Mouse (Mus musculus): ENCODE data around the gene Dhps. TPM values are rescaled to one million over a fixed set of nuclear protein-coding genes. Genes with fewer than 3 reads are reported as not detected.
A peak's percentile ranks its signal among the peaks of the same experiment; 100 is the strongest.
"Not testable (repeated sequence)": the region's sequence is repeated elsewhere in the genome, so short reads cannot be mapped to it uniquely, and the experiment has no call there.

Dhps gene
- total RNA-seq, 2 experiments from 2014 or later: 63.4 to 70.6 TPM

DNA sequence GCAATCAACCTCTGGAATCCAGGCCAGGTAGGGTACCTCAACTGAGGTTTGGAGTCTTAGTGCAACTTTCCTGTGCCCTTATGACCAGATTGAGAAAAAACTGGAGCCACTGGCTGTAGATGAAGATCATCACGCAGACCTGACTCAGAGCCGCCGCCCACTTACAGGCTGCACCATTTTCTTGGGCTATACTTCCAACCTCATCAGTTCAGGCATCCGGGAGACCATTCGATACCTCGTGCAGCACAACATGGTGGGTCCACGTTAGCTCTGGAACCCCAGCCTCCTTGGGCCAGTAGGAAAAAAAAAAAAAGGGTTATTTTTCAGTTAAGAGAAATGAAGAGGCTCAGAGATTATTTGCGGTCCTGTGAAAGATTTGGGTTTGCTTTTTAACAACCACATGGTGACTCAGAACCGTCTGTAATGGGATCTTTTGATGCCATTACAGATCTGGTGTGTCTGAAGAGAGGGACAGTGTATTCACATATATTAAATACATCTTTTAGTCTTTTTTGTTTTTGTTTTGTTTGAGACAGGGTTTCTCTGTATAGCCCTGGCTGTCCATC, 890 bp downstream of the Dhps start:
- DNase-seq (ENCODE audit: low spot score in 2 of 2): no peak
- H3K27ac ChIP-seq: peak overlapping the region; percentile 93
- peak overlapping the region; percentile 92 for H3K4me3 ChIP-seq
- TF ChIP-seq CTCF (conservative IDR thresholded peaks at IDR 0.05): no peak

DNA sequence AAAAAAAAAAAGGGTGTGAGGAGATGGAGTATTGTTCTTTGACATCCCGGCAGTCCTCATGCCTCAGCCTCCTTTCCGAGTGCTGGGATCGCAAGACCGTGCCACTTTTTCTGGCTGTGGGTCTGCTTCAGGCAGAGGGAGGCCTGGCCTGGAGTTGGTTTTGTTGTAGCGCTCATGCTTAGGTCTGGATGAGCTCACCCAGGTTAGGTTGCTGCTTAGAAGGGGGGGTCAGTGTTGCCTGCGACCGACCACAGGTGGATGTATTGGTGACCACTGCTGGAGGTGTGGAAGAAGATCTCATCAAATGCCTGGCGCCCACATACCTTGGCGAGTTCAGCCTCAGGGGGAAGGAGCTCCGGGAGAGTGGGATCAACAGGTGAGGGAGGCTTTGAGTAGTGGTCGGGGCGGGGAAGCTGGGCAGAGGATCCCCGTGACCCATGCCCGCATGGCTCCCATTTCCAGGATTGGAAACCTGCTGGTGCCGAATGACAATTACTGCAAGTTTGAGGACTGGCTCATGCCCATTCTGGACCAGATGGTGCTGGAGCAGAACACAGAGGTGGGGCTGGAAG, 1.6 kb downstream of the Dhps start:
- Histone ChIP-seq H3K4me3 (no peak overlapping the region), H3K27ac (0 out of 2 replicates have a peak overlapping the region, but pooled peaks have one; percentile 1)
- no peak for DNase-seq (ENCODE audit: low spot score in 2 of 2)
- no peak for TF ChIP-seq CTCF (conservative IDR thresholded peaks at IDR 0.05)

DNA sequence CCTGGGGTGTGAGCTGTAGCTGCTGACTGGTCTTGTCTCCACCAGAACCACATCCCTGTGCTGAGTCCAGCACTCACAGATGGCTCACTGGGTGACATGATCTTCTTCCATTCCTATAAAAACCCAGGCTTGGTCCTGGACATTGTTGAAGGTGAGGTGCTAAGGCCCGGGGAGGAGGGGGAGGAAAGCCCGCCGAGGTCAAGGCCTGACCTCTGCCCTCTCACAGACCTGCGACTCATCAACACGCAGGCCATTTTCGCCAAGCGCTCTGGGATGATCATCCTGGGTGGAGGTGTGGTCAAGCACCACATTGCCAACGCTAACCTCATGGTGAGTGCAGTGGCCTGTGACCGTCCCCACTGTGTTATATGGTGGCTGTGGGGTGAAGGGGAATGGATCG, 2.6 kb downstream of the Dhps start:
- DNase-seq (ENCODE audit: low spot score in 2 of 2): no peak
- Histone ChIP-seq H3K27ac (no peak overlapping the region), H3K4me3 (no peak overlapping the region)
- no peak for TF ChIP-seq CTCF (conservative IDR thresholded peaks at IDR 0.05)

DNA sequence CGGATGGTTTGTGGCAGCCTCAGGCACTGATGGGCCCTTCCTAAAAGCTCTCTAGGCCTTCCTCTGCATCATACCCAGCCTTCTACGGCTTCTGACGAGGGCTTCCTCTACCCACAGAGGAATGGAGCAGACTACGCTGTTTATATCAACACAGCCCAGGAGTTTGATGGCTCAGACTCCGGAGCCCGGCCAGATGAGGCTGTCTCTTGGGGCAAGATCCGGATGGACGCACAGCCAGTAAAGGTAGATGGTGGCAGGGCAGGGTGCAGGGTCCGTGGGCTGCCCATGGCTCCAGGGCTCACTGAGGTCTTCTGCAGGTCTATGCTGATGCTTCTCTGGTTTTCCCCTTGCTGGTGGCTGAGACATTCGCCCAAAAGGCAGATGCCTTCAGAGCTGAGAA, 3.1 kb downstream of the Dhps start:
- TF ChIP-seq CTCF (conservative IDR thresholded peaks at IDR 0.05): no peak
- Histone ChIP-seq H3K4me3 (no peak overlapping the region), H3K27ac (no peak overlapping the region)
- no peak for DNase-seq (ENCODE audit: low spot score in 2 of 2)

DNA sequence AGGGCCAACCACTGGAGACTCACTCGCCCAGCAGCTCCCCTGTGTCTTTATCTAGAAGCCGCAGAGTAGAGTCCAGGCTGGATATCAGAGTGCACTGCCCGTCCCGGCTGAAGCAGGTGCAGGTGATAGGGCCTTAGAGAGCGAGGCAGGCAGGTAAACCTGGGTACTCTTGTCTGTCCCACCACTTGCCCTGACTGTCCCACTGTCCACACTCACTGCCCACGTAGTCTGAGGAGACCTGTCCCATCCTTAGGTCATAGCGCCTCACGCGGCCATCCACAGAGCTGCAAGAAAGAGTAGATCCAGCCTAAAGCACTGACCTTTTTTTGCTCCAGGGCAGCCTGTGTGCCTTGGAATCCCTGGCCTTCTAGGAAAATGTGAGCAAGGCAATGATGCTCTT, 4.4 kb downstream of the Dhps start:
- H3K4me3 ChIP-seq: no peak overlapping the region
- H3K27ac ChIP-seq: no peak overlapping the region
- peak; percentile 73 for TF ChIP-seq CTCF (conservative IDR thresholded peaks at IDR 0.05)
- peak in 1 of 2 experiments; percentile 56 for DNase-seq (ENCODE audit: low spot score in 2 of 2)

DNA sequence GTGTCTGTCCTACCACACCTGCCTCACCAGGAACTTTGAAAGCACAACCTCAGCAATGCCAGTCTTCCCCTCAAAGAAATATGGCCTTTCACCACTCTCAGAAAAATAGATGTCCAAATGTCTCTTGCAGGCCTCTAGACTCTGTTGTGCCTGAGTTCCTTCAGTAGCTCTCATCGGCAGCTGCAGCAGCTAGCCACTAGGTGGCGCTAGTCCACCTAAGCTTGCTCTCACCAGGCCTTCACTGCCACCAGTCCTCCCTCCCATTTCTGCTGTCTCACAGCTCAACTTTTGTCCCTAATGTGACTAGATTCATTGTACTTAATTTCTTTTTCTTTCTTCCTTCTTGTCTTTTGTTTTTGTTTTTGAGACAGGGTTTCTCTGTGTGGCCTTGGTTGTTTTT, 5.4 kb downstream of the Dhps start:
- DNase-seq (ENCODE audit: low spot score in 2 of 2): peak; percentile 83 to 85
- Histone ChIP-seq H3K27ac (peak overlapping the region; percentile 7; the same call in 1 of the 2 replicates), H3K4me3 (no peak overlapping the region)
- TF ChIP-seq CTCF (conservative IDR thresholded peaks at IDR 0.05): peak; percentile 99

DNA sequence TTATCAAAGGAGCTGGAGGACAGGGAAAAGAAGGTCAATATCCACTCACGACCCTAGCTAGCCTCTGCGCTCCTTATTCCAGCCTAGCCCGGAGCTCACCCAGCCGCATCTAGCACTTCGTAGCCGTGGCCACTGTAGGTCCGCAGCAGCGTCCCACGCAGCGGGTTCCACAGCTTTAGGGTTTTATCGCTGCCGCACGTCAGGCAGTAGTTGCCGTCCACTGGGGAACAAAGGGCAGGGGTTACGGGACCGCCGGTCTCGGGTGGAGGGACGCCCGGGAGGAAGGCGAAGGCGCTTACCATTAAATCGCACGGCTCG, 8.6 kb downstream of the Dhps start:
- Histone ChIP-seq H3K4me3 (peak overlapping the region; percentile 94), H3K27ac (peak overlapping the region; percentile 95)
- no peak for TF ChIP-seq CTCF (conservative IDR thresholded peaks at IDR 0.05)
- no peak for DNase-seq (ENCODE audit: low spot score in 2 of 2)

DNA sequence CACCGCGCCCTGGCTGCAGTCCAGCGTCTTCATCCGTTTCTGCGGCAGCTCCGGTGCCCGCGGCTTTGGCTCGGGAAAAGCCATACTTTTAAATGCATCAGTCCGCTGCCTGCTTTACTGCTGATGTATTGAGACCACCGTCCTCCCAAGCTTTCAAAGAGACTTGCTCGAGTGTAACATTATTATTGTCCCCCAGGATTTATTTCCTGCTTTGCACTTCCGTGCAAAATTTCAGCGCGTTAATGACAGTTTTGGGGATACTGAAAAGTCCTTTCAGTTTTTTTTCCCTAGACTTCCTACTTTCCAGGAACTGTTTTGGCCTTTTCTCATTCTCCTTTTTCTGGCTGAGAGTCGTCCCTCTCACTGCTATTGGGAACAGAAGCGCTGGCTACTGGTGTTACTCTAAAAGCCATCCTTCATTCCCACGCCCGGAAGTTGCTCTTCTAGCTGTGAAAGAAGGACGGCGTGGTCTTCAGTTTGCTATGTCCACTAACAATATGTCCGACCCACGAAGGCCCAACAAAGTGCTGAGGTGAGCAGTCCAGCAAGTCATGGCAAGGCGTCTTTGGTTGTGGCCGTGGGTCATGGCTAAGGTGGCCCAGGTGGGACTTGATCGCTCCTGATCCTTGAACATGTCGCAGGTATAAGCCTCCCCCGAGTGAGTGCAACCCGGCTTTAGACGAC, 9.1 kb downstream of the Dhps start, which contains the start of gene Wdr83os:
Gene Wdr83os, plus strand, starts transcription at position 209 of the 684 bp plus-strand sequence.
- TF ChIP-seq CTCF (conservative IDR thresholded peaks at IDR 0.05): no peak

DNA sequence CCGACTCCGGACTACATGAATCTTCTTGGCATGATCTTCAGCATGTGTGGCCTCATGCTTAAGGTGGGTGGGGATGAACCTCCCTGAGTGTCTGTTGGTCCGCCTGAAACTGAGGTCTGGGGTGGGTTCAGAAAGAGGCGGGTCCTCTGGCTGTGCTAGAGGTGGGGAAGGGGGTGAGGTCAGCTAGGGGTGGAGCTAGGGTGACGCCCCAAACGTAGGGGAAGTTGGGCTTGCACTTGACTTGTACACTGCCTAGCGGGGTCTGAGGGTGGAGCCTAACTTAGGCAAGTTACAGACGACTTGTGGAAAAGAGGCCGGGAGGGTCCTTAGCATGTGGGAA, 9.6 kb downstream of the Dhps start, which contains the start of gene Wdr83:
Gene Wdr83, minus strand, starts transcription at position 91 of the 340 bp plus-strand sequence.
- DNase-seq (ENCODE audit: low spot score in 2 of 2): no peak
- Histone ChIP-seq H3K4me3 (peak within 1 kb of the TSS; percentile 94), H3K27ac (peak within 1 kb of the TSS; percentile 95)
- no peak for TF ChIP-seq CTCF (conservative IDR thresholded peaks at IDR 0.05)

More for the DNA sequence above, 9.1 kb downstream of the Dhps start, which contains the start of gene Wdr83os:
- DNase-seq (ENCODE audit: low spot score in 2 of 2): peak in 1 of 2 experiments; percentile 57
- peak within 1 kb of the TSS; percentile 95 for H3K27ac ChIP-seq
- peak within 1 kb of the TSS; percentile 94 for H3K4me3 ChIP-seq

DNA sequence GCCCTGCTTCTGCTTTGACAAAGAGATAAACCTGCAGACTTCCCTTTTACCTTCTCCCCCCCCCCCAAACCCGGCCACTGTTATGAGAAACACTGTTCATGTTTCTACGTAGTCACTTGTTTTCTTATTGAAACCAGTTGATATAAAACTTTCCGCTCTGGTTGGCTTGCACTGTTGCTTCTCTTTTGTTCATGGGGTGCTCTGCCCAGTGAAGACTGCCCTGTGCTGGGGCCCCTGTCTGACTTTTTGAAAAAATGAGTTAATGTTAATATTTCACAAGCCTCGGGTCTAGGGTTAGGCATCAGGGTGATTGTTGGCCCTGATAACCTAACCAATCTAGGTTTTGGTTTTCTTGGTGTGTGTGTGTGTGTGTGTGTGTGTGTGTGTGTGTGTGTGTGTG, 10.6 kb downstream of the Dhps start:
- DNase-seq (ENCODE audit: low spot score in 2 of 2); H3K4me3 ChIP-seq; H3K27ac ChIP-seq: not testable (repeated sequence)

DNA sequence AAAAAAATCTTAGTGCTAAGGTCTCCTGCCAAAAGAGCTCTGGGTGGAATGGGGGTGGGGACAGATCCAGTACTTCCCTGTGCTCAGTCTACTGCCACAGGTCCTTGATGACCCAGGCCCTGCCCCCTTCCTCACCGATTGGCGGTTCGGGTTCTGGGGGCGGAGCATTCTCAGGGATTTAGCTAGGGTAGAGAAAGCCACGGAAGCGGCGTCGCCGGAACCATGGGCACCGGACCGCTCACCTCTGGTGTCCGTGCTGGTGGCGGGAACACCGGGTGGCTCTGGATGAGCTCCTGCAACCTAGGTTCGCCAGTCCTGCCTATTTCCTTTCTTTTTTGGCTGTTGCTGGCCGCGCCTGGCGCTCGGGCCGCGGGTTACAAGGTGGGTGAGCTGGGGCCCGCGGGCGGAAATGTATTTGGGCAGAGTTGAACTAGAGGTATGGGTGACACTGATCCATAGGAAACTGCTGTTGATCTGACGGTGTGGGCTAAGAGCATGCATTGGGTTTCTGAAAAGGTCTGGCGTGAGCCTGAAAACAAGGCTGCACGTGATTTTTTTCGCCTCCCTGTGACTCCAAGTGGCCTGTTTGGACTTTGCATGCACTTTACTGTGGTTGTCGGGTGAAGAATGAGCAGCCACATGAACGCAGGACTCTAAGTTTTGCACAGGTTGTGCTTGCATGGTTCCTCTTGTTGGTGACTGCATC, 11.7 kb downstream of the Dhps start, which contains the start of gene Man2b1:
Gene Man2b1, plus strand, starts transcription at position 163 of the 706 bp plus-strand sequence.
- TF ChIP-seq CTCF (conservative IDR thresholded peaks at IDR 0.05): peak; percentile 57
- peak; percentile 87 to 92 for DNase-seq (ENCODE audit: low spot score in 2 of 2)
- peak within 1 kb of the TSS; percentile 87 for H3K27ac ChIP-seq
- peak within 1 kb of the TSS; percentile 79 for H3K4me3 ChIP-seq

DNA sequence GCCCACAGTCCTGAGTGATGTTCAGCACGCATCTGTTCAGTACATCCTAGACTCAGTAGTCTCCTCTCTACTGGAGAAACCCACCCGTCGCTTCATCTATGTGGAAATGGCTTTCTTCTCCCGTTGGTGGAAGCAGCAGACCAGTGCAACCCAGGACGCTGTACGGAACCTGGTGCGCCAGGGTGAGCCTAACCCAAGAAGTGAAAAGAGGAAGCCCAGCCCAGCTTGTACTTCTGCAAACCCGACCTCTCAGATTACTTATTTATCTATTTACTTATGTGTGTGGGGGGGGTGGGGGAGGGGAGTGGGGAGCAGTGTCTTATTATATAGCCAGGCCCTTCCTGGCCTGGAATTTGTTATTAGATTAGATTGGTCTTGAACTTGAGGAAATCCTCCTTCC, 13.1 kb downstream of the Dhps start:
- TF ChIP-seq CTCF (conservative IDR thresholded peaks at IDR 0.05): no peak
- no peak overlapping the region for H3K27ac ChIP-seq
- no peak overlapping the region for H3K4me3 ChIP-seq
- DNase-seq (ENCODE audit: low spot score in 2 of 2): no peak

DNA sequence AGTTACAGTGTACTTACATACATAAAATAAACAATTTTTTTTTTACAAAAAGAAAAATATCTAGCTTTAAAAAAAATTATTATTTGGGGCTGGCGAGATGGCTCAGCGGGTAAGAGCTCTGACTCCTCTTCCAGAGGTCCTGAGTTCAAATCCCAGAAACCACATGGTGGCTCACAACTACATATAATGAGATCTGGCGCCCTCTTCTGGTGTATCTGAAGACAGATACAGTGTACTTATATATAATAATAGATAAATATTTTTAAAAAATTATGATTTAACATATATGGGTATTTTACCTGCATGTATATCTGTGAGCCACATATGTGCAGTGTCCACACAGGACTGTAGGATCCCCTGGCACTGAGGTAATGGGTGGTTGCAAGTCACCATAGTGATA, 14.7 kb downstream of the Dhps start:
- Histone ChIP-seq H3K27ac (no peak overlapping the region), H3K4me3 (no peak overlapping the region)
- peak; percentile 66 for TF ChIP-seq CTCF (conservative IDR thresholded peaks at IDR 0.05)
- DNase-seq (ENCODE audit: low spot score in 2 of 2): no peak

Data from layer of hippocampus, adult 2 months (tissue).